Mouse (Mus musculus) R1 (cell line): ENCODE results near the gene Rnf144a.

Experiments
- DNase-seq: peaks from one replicate; pipeline ENCODE4 v3.0.0-alpha.2; 2018; ENCODE audit warnings: low read depth, low spot score

Gene Rnf144a

DNA sequence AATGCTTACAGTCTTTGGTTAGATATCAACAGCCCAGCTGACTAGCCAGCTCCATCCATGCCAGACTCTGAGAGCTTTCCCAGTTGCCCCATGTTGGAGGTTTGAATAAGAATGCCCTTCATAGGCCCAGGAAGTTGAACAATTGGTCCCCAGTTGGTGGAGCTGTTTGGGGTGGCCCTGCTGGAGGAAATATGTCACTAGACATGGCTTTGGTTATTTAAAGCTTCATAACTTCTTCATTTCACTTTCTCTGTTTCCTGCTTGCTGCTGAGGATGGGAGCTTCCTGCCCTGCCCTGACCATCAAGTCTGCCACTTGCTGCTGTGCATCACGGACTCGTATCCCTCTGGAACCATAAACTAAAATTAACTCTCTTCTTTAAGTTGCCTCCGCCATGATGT, 4.6 kb downstream of the Rnf144a start:
- no peak for DNase-seq

DNA sequence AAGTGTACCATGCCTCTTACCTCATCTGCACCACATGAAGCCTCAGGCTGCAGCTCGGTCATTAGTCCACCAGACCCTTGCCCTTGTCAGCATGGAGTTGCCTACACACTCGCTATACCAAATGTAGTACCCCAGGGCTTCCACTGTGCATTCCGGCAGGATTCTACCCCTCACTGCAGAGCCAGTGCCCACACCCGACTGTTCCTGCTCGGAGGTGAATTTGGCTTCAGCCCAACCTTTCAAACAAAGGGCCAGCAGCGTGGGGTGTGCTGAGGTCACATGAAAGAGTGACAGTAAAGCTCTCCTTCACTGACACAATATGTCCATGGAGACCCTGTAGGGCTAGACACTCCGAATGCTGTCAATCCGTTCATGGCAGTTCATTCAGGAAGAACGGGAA, 6.3 kb downstream of the Rnf144a start:
- DNase-seq, result no peak

DNA sequence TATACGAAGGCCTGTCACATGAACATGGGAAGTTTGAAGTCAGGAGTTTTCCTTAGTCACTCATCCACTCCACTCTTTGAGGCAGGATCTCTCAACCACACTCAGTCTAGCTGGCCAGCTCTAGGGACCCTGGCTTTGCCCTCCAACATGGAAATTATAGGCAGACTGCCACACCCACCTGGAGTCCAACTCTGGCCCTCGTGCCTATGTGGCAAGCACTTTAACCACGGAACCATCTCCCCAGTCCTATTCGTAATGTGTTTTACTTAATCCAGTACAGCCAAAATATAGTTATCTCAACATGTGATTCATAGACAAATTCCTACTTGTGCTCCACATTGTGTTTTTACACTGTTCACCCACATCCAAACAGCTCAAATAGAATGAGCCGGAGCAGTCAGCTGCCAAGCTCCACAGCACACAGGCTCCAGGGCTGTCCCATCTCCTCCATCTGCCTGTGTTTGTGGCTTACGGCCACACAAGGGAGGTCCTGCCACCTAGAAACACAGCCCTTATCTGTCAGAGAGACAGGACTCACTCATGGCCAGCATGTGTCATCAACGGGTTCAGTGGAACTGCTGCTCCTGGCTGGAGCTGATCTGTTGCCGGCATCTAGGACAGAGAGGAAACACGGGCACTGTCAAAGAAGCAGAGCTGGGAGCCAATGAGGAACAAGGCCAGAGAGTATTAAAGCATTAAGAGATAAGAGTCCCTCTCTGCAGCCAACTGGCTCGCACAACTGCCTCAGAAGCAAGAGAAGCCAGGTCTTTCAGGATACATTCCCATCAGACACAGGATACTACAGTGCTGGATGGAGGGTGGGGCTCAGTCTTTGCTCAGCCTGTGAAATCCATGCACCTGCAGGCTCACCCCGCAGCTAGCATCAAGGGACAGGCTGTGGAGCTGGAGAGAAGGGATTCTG, 10.0 kb downstream of the Rnf144a start:
- DNase-seq, result no peak

DNA sequence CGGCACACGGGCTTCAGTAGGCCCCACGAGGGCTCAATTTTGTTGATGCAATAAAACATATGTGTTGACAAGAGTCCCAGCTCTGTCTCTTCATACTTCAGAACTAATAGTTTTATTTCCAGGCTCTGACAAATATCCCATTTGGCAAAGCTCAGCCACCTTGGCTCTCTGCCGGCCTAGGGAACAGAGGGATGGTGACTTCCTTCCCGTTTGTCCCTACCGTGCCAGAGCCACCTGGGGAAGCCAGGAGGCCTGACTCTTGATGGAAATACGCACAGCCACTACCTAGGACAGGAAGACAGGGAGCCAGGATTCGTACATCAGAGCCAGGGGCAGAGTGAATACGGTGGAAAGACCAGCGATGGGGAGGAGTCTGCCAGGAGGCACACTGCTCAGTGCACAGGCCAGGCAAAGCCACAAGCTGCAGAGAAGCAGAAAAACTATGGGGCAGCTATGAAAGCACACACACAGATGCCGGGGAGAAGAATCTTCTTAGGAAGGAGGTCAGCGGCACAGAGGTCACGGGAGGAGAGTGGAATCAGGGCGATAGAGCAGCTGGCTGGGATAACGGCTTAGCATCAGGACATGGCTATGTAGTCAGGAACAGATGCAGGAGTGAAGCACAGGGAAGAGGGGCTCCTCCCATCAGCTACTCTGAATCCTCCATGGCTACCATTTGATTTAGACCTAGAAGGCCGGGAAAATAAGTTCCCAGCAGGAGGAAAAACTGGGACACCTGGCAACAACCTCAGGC, 11.5 kb downstream of the Rnf144a start:
- DNase-seq, result no peak

DNA sequence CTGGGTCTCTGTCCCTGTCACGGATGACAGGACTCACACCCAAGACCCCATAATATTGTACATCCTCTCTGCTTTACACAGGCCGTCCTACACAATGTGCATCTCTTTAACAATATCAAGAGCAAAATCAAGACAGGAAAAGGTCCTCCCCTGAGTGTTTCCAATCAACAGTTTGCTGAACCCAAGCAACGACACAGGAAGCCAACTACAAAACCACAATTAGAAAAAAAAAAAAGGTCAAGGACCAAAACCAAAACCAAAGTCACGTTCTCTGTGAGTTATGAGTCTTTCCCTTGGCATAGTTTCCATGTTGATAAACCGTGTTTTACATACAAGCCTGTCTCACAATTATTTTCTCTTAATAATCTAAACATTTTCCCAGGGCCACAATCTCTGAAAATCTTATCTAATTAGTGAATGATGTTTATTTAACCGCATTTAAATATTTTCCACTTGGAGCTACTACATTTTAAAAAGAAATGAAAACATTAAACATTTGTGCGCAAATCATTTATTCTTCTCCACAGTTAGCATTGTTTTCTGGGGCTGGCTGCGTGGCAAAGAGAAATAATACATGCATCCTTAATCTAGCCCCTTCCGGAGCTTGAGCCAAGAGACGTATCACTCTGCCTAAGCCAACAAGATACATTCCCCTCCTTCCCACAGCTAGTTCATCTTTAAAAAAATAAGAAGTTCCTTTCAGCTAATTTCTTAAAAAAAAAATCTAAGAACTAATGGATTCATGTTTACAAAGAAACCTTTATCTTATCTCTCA, 13.2 kb downstream of the Rnf144a start:
- DNase-seq, result no peak

DNA sequence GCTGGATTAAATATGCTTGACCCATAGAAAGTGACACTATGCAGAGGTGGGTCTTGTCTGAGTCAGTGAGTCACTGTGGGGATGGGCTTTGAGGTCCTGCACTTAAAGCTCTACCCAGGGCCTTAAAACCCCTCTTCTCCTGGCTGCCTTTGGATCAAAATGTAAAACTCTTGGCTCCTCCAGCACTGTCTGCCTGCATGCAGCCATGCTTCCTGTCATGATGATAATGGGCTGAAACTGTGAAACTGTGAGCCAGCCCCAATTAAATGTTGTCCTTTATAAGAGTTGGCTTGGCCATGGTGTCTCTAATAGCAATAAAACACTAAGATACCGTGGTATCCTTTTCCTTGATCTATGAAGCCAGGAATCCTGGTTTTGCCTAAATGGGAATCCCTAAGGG, 13.8 kb downstream of the Rnf144a start:
- DNase-seq, result no peak

DNA sequence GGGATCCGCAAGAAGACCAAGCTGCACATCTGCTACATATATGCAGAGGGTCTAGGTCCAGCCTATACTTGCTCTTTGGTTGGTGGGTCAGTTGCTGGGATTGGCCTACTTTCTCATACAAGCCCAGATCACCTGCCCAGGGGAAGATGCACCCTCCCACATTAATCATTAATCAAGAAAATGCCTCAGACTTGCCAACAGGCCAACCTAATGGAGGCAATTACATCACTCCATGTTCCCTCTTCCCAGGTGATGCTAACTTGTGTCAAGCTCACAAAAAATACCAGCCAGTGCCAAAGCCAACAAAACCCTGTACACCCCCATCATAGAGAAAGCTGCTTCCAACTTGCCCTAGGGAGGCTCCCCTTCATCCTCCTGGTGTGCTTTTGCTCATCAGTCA, 14.3 kb downstream of the Rnf144a start:
- no peak for DNase-seq

DNA sequence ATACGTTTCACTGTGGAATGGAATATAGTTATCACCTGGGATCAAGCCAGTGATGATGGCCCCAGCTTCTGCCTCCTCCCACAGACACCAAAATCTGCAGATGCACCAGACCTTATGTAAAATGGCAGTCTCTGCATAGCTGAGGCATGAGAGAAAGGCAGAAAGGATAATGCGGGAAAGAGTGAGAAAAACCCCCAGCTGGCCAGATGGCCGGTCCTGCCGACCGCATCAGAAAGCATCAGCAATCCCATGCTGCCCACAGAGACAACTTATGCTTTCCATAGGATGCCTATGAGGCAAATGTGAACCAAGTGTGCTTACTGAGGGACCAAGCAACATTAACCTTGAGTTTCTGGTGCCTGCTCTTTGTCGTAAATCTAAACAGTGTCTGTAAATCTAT, 15.7 kb downstream of the Rnf144a start:
- no peak for DNase-seq

DNA sequence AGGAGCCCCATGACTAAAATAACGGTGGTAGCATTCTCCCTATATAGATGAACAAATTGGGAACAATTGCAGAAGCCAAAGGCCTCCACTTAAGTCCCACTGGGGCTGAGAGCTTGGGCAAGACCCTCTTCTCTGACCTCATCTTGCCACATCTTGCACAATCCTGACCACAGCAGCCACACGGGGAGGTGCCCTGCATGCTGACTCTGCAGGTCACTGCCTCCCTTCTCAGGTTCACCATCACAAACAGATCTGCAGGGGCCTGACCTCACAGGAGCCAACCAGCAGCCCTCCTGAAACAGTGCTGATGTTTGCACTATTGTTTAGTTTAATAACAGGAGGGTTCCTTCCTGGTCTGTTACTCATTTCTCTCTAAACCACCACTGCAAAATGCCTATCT, 16.5 kb downstream of the Rnf144a start:
- DNase-seq, result no peak

DNA sequence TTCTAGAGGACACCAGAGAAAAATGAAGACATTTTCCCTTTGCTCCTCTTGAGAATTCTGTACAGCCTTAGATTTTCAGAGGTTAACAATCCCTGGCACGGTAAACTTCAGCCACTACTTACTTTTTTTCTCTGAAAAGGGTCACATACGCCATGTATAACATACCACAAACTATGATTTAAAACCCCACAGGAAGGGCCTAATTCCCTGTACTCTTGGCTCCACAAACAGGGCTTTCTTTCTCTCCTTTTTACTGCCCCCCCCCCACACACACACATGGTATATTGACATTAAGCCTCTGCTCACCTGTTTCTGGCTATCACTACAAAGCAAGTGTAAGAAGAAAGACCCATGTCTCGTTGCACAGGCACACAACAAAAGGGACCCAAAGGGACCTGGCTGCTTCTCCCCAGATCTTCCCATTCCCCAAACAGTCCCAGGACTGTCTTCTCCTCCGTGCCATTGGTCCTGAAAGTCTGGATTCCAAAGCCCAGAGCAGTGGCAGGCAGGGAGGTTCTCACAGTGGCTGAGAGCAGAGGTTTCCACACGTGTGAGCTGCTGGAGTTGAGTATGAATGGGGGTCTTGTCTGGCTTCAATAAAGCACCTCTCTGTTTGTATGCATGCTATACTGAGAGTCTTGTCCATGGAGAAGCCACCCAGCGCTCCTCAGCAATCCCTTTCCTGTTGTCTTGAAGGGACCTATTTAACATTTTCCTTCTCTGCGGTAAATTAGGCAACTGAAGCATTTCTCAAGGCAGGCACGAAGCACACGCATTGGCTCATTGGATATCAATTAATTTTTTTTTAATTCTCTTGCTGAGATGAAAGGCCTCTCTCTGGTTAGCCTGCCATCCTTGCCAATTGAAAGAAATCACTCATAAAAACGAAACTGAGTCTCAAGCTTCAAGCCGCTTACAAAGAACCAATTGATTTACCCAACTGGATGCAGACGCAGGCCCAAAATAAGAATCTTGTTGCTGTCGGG, 20.3 kb downstream of the Rnf144a start:
- no peak for DNase-seq

DNA sequence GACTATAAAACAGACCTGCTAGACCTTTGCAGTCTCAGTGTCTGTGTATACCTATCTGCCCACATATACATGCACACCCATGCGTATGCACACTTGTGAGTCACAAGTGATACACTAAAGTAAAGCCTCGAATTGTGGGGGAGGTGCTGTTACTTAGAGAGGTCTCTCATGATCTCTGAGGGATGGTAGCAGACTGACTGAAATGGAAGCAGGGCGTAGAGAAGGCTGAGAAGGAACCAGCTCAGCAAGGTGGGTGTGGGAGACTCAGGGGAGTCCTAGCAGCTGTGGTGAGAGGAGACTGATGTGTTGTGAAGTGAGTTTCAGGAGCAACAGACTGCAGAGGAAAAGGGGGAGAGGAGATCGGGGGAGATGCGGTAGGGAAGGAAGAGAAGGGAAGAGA, 21.8 kb downstream of the Rnf144a start:
- no peak for DNase-seq

DNA sequence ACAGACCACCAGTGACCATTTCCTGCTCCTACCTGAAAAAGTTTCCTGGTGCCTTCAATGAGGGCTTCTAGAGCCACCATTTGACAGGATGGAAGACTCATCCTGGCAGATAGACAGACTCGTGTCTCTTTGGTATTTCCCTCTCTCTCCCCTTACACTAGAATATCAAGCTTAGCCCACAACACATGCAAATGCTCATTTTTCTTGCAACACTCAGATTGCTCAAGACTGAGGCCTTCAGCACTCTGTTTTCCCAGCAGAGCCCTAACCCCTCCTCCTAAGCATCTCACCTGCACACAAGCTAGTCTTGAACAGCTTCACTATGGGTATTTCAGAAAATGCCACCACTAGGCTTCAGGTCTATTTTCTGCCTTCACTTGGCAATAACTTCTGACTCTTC, 23.9 kb downstream of the Rnf144a start:
- DNase-seq, result no peak

DNA sequence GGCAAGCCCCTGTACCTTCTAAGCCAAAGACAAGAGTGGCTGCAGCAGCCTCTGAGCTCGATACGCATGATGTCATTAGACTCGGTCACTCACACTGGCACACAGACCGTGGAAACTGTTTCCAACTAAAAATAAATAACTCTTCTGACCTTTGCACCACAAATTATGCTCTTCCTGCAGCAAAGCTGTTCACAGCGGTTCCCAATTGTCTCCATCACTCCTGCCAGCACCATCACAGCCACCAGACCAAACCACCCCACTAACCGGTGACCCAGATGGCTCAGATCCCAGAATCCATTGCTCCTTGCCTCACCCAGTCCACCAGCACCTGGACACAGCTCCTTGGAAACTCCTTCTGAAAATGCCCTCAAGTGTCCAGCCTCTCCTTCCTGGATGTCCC, 27.5 kb downstream of the Rnf144a start:
- DNase-seq, result no peak

DNA sequence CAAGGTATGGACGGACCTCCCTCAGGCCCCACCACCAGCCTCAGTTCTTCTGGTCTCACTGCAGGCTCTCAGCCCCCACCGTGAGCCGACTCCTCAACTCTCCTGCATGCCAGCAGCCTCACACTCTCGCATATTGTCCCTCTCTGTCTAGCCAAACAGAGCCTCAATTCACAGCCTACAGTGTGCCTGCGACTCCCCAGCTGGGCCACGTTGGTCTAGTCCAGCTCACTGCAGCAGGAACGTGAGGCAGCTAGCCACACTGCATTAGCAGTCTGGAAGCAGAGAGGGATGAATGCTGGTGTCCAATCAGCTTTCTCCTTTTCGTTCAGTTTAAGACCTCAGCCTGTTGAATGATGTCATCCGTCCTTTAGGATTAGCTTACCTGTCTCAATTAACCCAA, 28.1 kb downstream of the Rnf144a start:
- DNase-seq, result no peak

DNA sequence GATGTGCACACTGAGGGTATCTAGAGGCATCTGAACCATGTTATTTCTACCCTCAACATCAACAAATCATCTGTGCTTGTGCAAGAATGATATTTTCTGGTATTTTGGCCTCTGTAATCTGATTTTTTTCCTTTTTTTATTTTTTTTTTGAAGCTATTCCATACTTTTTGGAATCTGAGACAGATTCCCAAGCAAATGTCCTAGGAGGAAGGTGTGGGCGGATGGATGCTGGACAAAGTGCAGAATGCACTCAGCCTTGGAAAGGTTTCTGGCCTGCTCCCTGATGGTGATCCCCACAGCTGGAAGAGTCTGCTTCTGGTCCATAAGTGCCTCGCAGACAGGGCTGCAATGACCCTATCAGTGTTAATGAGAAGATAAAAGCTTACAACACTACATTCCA, 28.9 kb downstream of the Rnf144a start:
- DNase-seq, result no peak

DNA sequence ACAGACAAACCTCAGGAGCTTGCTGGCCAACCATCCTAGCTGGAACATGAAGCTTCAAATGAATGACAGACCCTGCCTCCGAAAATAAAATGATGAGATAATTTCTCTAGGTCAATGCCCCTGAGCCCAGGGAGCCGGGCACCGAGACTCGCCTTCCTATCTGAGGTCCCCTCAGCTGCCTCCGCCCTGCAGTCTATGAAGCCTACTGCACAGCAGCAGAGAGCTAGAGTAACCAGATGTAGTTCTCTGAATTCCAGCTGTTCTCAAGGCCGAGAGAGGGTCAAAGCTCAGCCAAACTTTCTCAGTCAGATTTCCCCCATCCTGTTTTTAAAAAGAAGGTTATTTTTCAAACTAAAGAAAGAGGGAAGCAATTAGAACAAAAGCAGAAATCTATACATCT, 29.3 kb downstream of the Rnf144a start:
- no peak for DNase-seq

DNA sequence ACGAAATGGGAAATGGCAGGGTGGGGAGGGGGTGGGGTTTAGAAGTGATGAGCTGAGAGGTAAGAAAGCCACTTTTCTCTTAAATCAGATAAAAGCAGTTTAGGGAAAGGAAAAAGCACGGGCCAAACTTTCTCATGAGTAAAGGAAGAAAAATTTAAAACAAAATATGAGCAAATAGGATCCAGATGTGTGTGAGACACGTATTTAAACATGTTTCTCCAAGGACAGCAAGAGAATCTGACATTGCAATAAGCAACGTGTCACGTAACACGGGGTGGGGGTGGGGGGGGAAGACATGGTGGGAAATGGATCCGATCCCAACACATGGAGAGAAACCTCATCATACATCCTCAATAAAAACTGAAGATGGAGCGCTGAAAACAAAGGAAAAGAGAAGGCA, 33.3 kb downstream of the Rnf144a start:
- no peak for DNase-seq

DNA sequence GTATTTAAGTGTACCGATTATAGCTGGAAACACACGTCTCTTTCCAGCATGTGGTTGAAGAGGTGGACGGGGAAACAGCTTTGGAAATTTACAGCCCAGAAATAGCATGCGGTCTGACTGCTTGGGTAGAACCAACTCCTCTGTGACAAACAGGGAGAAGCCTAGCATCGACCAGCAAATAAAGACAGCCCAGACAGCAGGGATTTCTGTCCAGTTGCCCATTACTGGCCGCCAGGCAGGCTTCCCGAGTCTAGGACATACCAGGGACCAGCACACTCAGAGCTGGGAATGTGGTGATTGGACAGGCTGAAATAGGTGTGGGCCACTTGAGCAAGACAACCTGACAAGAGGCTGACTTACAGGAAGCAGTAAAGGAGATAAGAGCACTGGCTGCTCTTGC, 35.3 kb downstream of the Rnf144a start:
- DNase-seq, result no peak

DNA sequence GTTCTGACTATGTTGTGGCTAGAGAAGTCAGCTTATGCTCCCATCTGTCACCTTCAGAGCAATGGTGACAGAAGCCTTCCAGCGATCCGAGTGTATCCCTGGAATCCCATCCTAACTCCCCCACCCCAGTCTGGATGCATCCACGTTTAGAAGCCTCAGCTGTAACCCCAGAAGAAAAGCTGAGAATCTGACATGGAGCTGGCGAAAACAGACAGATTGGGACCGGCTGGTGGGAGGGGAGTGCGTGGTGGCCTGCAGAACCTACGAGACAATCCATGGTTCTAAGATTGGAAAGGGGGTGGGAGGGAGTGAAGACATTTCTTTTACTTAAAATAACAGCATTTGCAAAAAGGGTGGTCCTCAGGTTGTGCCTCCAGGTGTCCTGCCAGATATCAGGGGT, 37.4 kb downstream of the Rnf144a start:
- no peak for DNase-seq

DNA sequence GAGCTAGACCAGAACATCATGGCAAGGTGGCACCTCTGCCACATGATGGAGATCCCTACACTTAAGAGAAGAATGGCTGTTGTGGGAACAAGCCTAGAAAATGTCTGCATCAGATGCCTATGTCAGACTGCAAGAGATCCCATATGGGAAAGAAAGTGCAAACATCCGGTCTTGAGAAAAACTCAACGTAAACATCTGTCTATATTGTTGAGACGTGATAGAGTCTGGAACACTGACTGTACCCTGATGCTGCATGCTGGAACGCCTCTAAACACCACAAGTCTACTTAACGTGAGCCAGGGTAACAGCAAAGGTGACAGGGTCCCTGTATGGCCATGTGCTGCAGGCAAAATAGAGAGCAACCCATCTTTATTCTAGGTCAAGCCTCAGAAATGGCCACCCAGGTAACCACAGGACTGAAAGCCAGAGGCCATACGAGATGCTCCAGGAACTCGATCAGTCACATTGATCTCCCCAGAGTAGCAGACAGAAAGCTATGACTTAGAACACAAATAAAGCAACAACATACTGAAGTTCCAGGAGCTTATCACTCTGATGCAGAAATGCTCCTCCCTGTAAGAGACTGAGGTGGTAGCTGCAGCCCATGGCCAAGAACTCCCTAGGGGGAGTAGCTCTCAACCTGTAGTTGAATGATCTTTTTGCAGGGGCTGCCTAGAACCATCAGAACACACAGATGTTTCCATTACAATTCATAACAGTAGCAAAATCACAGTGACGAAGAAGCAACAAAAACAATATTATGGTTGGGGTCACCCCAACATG, 38.3 kb downstream of the Rnf144a start:
- no peak for DNase-seq
